Mouse (Mus musculus): ENCODE results near the gene Ptprg.

DNA sequence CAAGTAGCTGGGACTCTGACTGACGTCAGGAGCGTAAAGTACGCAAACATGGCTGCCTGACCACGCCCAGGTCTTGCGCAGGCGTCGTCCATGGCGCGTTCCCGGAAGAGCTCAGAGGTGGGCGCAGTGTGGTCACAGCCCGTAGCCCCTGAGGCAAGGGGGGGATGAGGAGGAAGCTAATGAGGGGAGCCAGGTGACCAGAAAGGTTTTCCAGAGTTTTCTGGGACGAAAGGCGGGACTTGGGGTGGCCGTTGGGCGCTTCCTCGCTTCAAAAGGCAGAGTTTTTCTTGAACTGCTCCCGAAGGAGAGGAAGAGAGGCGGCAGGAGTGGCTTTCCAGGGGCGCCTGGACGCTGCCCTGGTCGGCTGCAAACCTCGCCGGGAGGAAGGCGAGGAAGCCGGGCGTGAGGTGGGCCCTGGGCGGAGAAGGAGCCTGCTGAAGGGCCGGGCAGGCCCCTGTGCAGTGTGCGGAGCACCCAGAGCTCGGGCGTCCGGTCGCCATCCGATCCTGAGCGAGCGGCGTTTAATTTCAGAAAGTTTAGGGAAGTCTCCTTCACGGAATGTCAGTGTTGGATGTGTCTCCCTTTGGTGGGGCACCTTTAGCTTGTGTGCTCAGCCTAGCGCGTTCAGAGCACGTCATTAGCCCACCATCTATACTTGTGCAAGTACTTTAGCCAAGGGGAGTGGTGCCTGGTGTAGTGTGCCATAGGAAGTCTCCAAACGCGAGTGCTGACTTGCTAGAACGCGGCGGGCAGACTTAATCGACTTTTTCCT lies 731.0 kb downstream of the Ptprg start, which contains the start of gene 3830406C13Rik:
- TF ChIP-seq CTCF (IDR thresholded peaks at IDR 0.05 in 2 of 3, conservative IDR thresholded peaks at IDR 0.05 in 1 of 3; ENCODE audit: control insufficient read depth in 1 of 3, insufficient read depth in 1 of 3, low read depth in 2 of 3, low read length in 3 of 3, poor library complexity in 1 of 3, severe bottlenecking in 1 of 3): no peak
- TF ChIP-seq ZC3H11A (IDR thresholded peaks at IDR 0.05; ENCODE audit: low read depth, low read length): no peak
- TF ChIP-seq USF2 (IDR thresholded peaks at IDR 0.05; ENCODE audit: borderline replicate concordance in 1 of 2, insufficient read depth in 1 of 2, low read depth in 1 of 2, low read length in 2 of 2): no peak
- peak; percentile 39 to 75; a peak in 3 of 4 replicates for TF ChIP-seq POLR2A (IDR thresholded peaks at IDR 0.05; ENCODE audit: control insufficient read depth in 1 of 2, insufficient read depth in 1 of 2, low read depth in 1 of 2, low read length in 2 of 2, poor library complexity in 1 of 2)
- TF ChIP-seq GABPA (IDR thresholded peaks at IDR 0.05; ENCODE audit: low read depth, low read length): no peak
- TF ChIP-seq BHLHE40 (IDR thresholded peaks at IDR 0.05; ENCODE audit: borderline replicate concordance, low read depth, low read length): no peak
- TF ChIP-seq ZNF384 (IDR thresholded peaks at IDR 0.05; ENCODE audit: low read depth, low read length): no peak
- TF ChIP-seq E2F4 (IDR thresholded peaks at IDR 0.05; ENCODE audit: borderline replicate concordance, low read depth, low read length): no peak
- TF ChIP-seq TCF12 (IDR thresholded peaks at IDR 0.05; ENCODE audit: low read depth, low read length): no peak
- peak; percentile 77 for TF ChIP-seq NRF1 (IDR thresholded peaks at IDR 0.05; ENCODE audit: insufficient read depth, low read depth, low read length, poor library complexity, severe bottlenecking)
- no peak for TF ChIP-seq EP300 (IDR thresholded peaks at IDR 0.05; ENCODE audit: low read depth in 1 of 2, low read length in 2 of 2)
- no peak for TF ChIP-seq TAL1 (IDR thresholded peaks at IDR 0.05; ENCODE audit: low read length)
- TF ChIP-seq NELFE (IDR thresholded peaks at IDR 0.05; ENCODE audit: low read depth, low read length): peak; percentile 60
